Mouse (Mus musculus) thymus, adult 2 months (tissue): Measurements from ENCODE around the gene Srgap1. TPM values are rescaled to one million over a fixed set of nuclear protein-coding genes. Genes with fewer than 3 reads are reported as not detected.

Experiments
- DNase-seq: peaks from one replicate; pipeline ENCODE4 v3.0.0; 2021
- H3K27ac ChIP-seq: fragments of 200-500 bp; 2 replicates; pipeline ENCODE4 v1.5.1; 2012; ENCODE audit warnings: low read length, control low read depth; ENCODE audit not compliant: control insufficient read depth, insufficient read depth
- H3K27me3 ChIP-seq: fragments of 200-500 bp; 2 replicates; pipeline ENCODE4 v1.6.1; 2012; ENCODE audit warnings: mild to moderate bottlenecking, low read length, moderate library complexity, mixed read lengths; ENCODE audit not compliant: control insufficient read depth, insufficient read depth
- H3K36me3 ChIP-seq: fragments of 200-500 bp; 2 replicates; pipeline ENCODE4 v1.6.1; 2012; ENCODE audit warnings: mild to moderate bottlenecking, low read length, moderate library complexity; ENCODE audit not compliant: control insufficient read depth, insufficient read depth
- H3K4me1 ChIP-seq: fragments of 200-500 bp; replicated peaks from 2 replicates; pipeline ENCODE4 v1.6.1; 2012; ENCODE audit warnings: low read length; ENCODE audit not compliant: control insufficient read depth, insufficient read depth
- H3K4me3 ChIP-seq: fragments of 200-500 bp; 2 replicates; pipeline ENCODE4 v1.5.1; 2012; ENCODE audit warnings: mild to moderate bottlenecking, low read length, control low read depth, moderate library complexity; ENCODE audit not compliant: control insufficient read depth, insufficient read depth
- CTCF ChIP-seq: fragments of 200-500 bp; IDR thresholded peaks from 2 replicates; pipeline ENCODE4 v1.5.1; 2012; ENCODE audit warnings: mild to moderate bottlenecking, control low read depth, low read length, moderate library complexity, borderline replicate concordance; ENCODE audit not compliant: control insufficient read depth, poor library complexity, insufficient read depth; ENCODE audit errors: extremely low read depth
- POLR2A ChIP-seq: fragments of 200-500 bp; IDR thresholded peaks from 2 replicates; pipeline ENCODE4 v1.6.1; 2012; ENCODE audit warnings: mild to moderate bottlenecking, low read length, control low read depth, moderate library complexity; ENCODE audit not compliant: control insufficient read depth, poor library complexity, insufficient read depth; ENCODE audit errors: extremely low read depth
- WGBS: fragments of 180-500 bp; shearing (Covaris S2); methylation state at CpG from one replicate; pipeline ENCODE4 v1.1.7; 2018; 5-methylcytosine and 5-hydroxymethylcytosine counted together
- polyA plus RNA-seq: library from polyadenylated mRNA; depleted of rRNA; stranded (reverse); fragments of >200 nt; gene quantifications from 2 replicates; pipeline ENCODE4 v1.2.3, GENCODE M21; 2012

Gene Srgap1
- polyA plus RNA-seq, 1 experiment = 1.0 TPM

GRCm38 (mm10) chr10:122020255-122020654 lies 26.9 kb downstream of the Srgap1 start:
- no peak overlapping the region for H3K4me3 ChIP-seq
- no peak overlapping the region for H3K27ac ChIP-seq
- 77% methylated on average over 5 of the region's 5 CpGs for WGBS
- DNase-seq = no peak
- TF ChIP-seq CTCF (no peak), POLR2A (no peak)
- no peaks in the 10 kb centered on the region for H3K36me3 ChIP-seq
- H3K4me1 ChIP-seq = no peaks in the 10 kb centered on the region
- no peaks in the 10 kb centered on the region for H3K27me3 ChIP-seq

- 89% methylated on average over 10 of the region's 10 CpGs for WGBS
- no peak for DNase-seq
- Histone ChIP-seq H3K36me3 (no peaks in the 10 kb centered on the region), H3K27me3 (no peaks in the 10 kb centered on the region), H3K4me1 (no peaks in the 10 kb centered on the region), H3K4me3 (no peak overlapping the region), H3K27ac (no peak overlapping the region)
- TF ChIP-seq CTCF = no peak
- no peak for TF ChIP-seq POLR2A
Observed at GRCm38 (mm10) chr10:122018594-122019048, 28.5 kb downstream of the Srgap1 start.

- 96% methylated on average over 8 of the region's 8 CpGs for WGBS
- H3K27me3 ChIP-seq = no peaks in the 10 kb centered on the region
- no peaks in the 10 kb centered on the region for H3K36me3 ChIP-seq
- H3K4me3 ChIP-seq = no peak overlapping the region
- no peaks in the 10 kb centered on the region for H3K4me1 ChIP-seq
- H3K27ac ChIP-seq = no peak overlapping the region
- DNase-seq = no peak
- TF ChIP-seq CTCF = no peak
Observed at GRCm38 (mm10) chr10:122017743-122018142, 29.4 kb downstream of the Srgap1 start.

- no peak for DNase-seq
- TF ChIP-seq POLR2A (no peak), CTCF (no peak)
- no peaks in the 10 kb centered on the region for H3K27me3 ChIP-seq
- H3K4me1 ChIP-seq = no peaks in the 10 kb centered on the region
- H3K36me3 ChIP-seq = no peaks in the 10 kb centered on the region
- no peak overlapping the region for H3K27ac ChIP-seq
- WGBS = 93% methylated on average over 5 of the region's 5 CpGs
- H3K4me3 ChIP-seq = no peak overlapping the region
Observed at GRCm38 (mm10) chr10:122017063-122017462, 30.1 kb downstream of the Srgap1 start.

GRCm38 (mm10) chr10:122016631-122017030 lies 30.5 kb downstream of the Srgap1 start:
- WGBS = 96% methylated on average over 3 of the region's 3 CpGs

GRCm38 (mm10) chr10:122012321-122012720 lies 34.8 kb downstream of the Srgap1 start:
- no peaks in the 10 kb centered on the region for H3K36me3 ChIP-seq
- WGBS = 90% methylated on average over 6 of the region's 6 CpGs
- H3K27me3 ChIP-seq = no peaks in the 10 kb centered on the region
- no peak overlapping the region for H3K4me3 ChIP-seq
- TF ChIP-seq CTCF (no peak), POLR2A (no peak)
- H3K4me1 ChIP-seq = peaks cover 4% of the 10 kb centered on the region
- H3K27ac ChIP-seq = no peak overlapping the region
- no peak for DNase-seq

More at GRCm38 (mm10) chr10:122016631-122017030, 30.5 kb downstream of the Srgap1 start:
- Histone ChIP-seq H3K27me3 (no peaks in the 10 kb centered on the region), H3K4me3 (no peak overlapping the region), H3K4me1 (no peaks in the 10 kb centered on the region), H3K36me3 (no peaks in the 10 kb centered on the region), H3K27ac (no peak overlapping the region)
- no peak for DNase-seq
- TF ChIP-seq POLR2A = no peak
- no peak for TF ChIP-seq CTCF

- Histone ChIP-seq H3K36me3 (no peaks in the 10 kb centered on the region), H3K27ac (no peak overlapping the region), H3K4me3 (no peak overlapping the region), H3K4me1 (peaks cover 4% of the 10 kb centered on the region), H3K27me3 (no peaks in the 10 kb centered on the region)
- 34% methylated on average over 12 of the region's 12 CpGs for WGBS
- DNase-seq = no peak
- no peak for TF ChIP-seq CTCF
- TF ChIP-seq POLR2A = no peak
Observed at GRCm38 (mm10) chr10:122008731-122009391, 38.3 kb downstream of the Srgap1 start.
